Mouse (Mus musculus): ENCODE data around the gene Gpx8. TPM values are rescaled to one million over a fixed set of nuclear protein-coding genes. Genes with fewer than 3 reads are reported as not detected.
A peak's percentile ranks its signal among the peaks of the same experiment; 100 is the strongest.

The Gpx8 gene
- total RNA-seq (2022) = 1 to 10 TPM; 2.9 to 5.1 (median 4.2) TPM

GRCm38 (mm10) chr13:113046211-113046883 is at the start of gene Gpx8:
Gene Gpx8 (minus strand): TSS chr13:113046410.
- DNase-seq (ENCODE audit: low spot score in 2 of 2) = peak in 1 of 2 experiments; percentile 13

- DNase-seq (ENCODE audit: low spot score in 2 of 2) = no peak
Observed at GRCm38 (mm10) chr13:113094618-113095017, 48.4 kb upstream of the Gpx8 start.

- DNase-seq (ENCODE audit: low spot score in 2 of 2) = no peak
Observed at GRCm38 (mm10) chr13:113090489-113090888, 44.3 kb upstream of the Gpx8 start.

- no peak for DNase-seq (ENCODE audit: low spot score in 2 of 2)
Observed at GRCm38 (mm10) chr13:113087226-113088017, 41.2 kb upstream of the Gpx8 start.

- no peak for DNase-seq (ENCODE audit: low spot score in 2 of 2)
Observed at GRCm38 (mm10) chr13:113084732-113085131, 38.5 kb upstream of the Gpx8 start.

GRCm38 (mm10) chr13:113082101-113082500 is 35.9 kb upstream of the Gpx8 start:
- no peak for DNase-seq (ENCODE audit: low spot score in 2 of 2)

GRCm38 (mm10) chr13:113079021-113079420 is 32.8 kb upstream of the Gpx8 start:
- DNase-seq (ENCODE audit: low spot score in 2 of 2) = no peak

GRCm38 (mm10) chr13:113064542-113064941 is 18.3 kb upstream of the Gpx8 start:
- no peak for DNase-seq (ENCODE audit: low spot score in 2 of 2)

GRCm38 (mm10) chr13:113061746-113062145 is 15.5 kb upstream of the Gpx8 start:
- DNase-seq (ENCODE audit: low spot score in 2 of 2) = no peak

GRCm38 (mm10) chr13:113055826-113056225 is 9.6 kb upstream of the Gpx8 start:
- no peak for DNase-seq (ENCODE audit: low spot score in 2 of 2)

- DNase-seq (ENCODE audit: low spot score in 2 of 2) = no peak
Observed at GRCm38 (mm10) chr13:113054230-113054629, 8.0 kb upstream of the Gpx8 start.

- DNase-seq (ENCODE audit: low spot score in 2 of 2) = no peak
Observed at GRCm38 (mm10) chr13:113047647-113048046, 1.4 kb upstream of the Gpx8 start.

GRCm38 (mm10) chr13:113047018-113047417 is 808 bp upstream of the Gpx8 start:
- no peak for DNase-seq (ENCODE audit: low spot score in 2 of 2)

- no peak for DNase-seq (ENCODE audit: low spot score in 2 of 2)
Observed at GRCm38 (mm10) chr13:113045458-113046110, 626 bp downstream of the Gpx8 start.

- no peak for DNase-seq (ENCODE audit: low spot score in 2 of 2)
Observed at GRCm38 (mm10) chr13:113044876-113045275, 1.3 kb downstream of the Gpx8 start.

GRCm38 (mm10) chr13:113035852-113036251 is 10.4 kb downstream of the Gpx8 start:
- peak; percentile 19 to 33 for DNase-seq (ENCODE audit: low spot score in 2 of 2)

- peak in 1 of 2 experiments; percentile 5 for DNase-seq (ENCODE audit: low spot score in 2 of 2)
Observed at GRCm38 (mm10) chr13:113034950-113035421, 11.2 kb downstream of the Gpx8 start, which contains the start of gene Cdc20b. Gene Cdc20b (plus strand): TSS chr13:113035111.

GRCm38 (mm10) chr13:113034271-113034886 is 11.8 kb downstream of the Gpx8 start:
- DNase-seq (ENCODE audit: low spot score in 2 of 2) = no peak

GRCm38 (mm10) chr13:113032831-113033230 is 13.4 kb downstream of the Gpx8 start:
- no peak for DNase-seq (ENCODE audit: low spot score in 2 of 2)

GRCm38 (mm10) chr13:113031792-113032571 is 14.2 kb downstream of the Gpx8 start:
- no peak for DNase-seq (ENCODE audit: low spot score in 2 of 2)

- DNase-seq (ENCODE audit: low spot score in 2 of 2) = no peak
Observed at GRCm38 (mm10) chr13:113031351-113031750, 14.9 kb downstream of the Gpx8 start.
